Mouse (Mus musculus): Measurements from ENCODE around the gene Erc1. TPM values are rescaled to one million over a fixed set of nuclear protein-coding genes. Genes with fewer than 3 reads are reported as not detected.
"Not testable (repeated sequence)": the region's sequence is repeated elsewhere in the genome, so short reads cannot be mapped to it uniquely, and the experiment has no call there.

Gene Erc1
- polyA plus RNA-seq, 1 experiment from 2014 or later: 44.0 TPM

GRCm38 (mm10) chr6:119669746-119670145 is 178.2 kb downstream of the Erc1 start:
- H3K27ac ChIP-seq (ENCODE audit: low read depth, low read length): no peak overlapping the region
- no peak for ATAC-seq (ENCODE audit: low FRiP score)

GRCm38 (mm10) chr6:119662936-119663335 is 185.0 kb downstream of the Erc1 start:
- WGBS: 92% methylated on average over 2 of the region's 2 CpGs
- DNase-seq (ENCODE audit: low spot score): no peak
- no peak overlapping the region for H3K9ac ChIP-seq (ENCODE audit: low read depth, low read length)
- H3K36me3 ChIP-seq (ENCODE audit: control insufficient read depth, insufficient read depth, low read length): no peaks in the 10 kb centered on the region
- no peaks in the 10 kb centered on the region for H3K27me3 ChIP-seq (ENCODE audit: control insufficient read depth, insufficient read depth, low read length)
- H3K9me3 ChIP-seq (ENCODE audit: control insufficient read depth, low read length): no peaks in the 10 kb centered on the region
- ATAC-seq (ENCODE audit: low FRiP score): no peak
- H3K4me3 ChIP-seq (ENCODE audit: low read depth, low read length): no peak overlapping the region
- H3K4me1 ChIP-seq (replicated peaks; ENCODE audit: control insufficient read depth, insufficient read depth, low read length): no peaks in the 10 kb centered on the region
- no peak overlapping the region for H3K27ac ChIP-seq (ENCODE audit: low read depth, low read length)
- H3K4me2 ChIP-seq (replicated peaks; ENCODE audit: low read depth, low read length): no peak overlapping the region

More at GRCm38 (mm10) chr6:119669746-119670145, 178.2 kb downstream of the Erc1 start:
- 72% methylated on average over 3 of the region's 3 CpGs for WGBS
- H3K36me3 ChIP-seq (ENCODE audit: control insufficient read depth, insufficient read depth, low read length): no peaks in the 10 kb centered on the region
- H3K9ac ChIP-seq (ENCODE audit: low read depth, low read length): no peak overlapping the region
- H3K27me3 ChIP-seq (ENCODE audit: control insufficient read depth, insufficient read depth, low read length): no peaks in the 10 kb centered on the region
- no peak for DNase-seq (ENCODE audit: low spot score)
- no peak overlapping the region for H3K4me3 ChIP-seq (ENCODE audit: low read depth, low read length)
- H3K4me2 ChIP-seq (replicated peaks; ENCODE audit: low read depth, low read length): no peak overlapping the region
- H3K4me1 ChIP-seq (replicated peaks; ENCODE audit: control insufficient read depth, insufficient read depth, low read length): no peaks in the 10 kb centered on the region
- H3K9me3 ChIP-seq (ENCODE audit: control insufficient read depth, low read length): no peaks in the 10 kb centered on the region

GRCm38 (mm10) chr6:119661081-119661493 is 186.9 kb downstream of the Erc1 start:
- H3K9ac ChIP-seq (ENCODE audit: low read depth, low read length): no peak overlapping the region
- no peak for ATAC-seq (ENCODE audit: low FRiP score)
- H3K36me3 ChIP-seq (ENCODE audit: control insufficient read depth, insufficient read depth, low read length): no peaks in the 10 kb centered on the region
- no peaks in the 10 kb centered on the region for H3K4me1 ChIP-seq (replicated peaks; ENCODE audit: control insufficient read depth, insufficient read depth, low read length)
- H3K4me2 ChIP-seq (replicated peaks; ENCODE audit: low read depth, low read length): no peak overlapping the region
- H3K4me3 ChIP-seq (ENCODE audit: low read depth, low read length): no peak overlapping the region
- no peaks in the 10 kb centered on the region for H3K27me3 ChIP-seq (ENCODE audit: control insufficient read depth, insufficient read depth, low read length)
- H3K9me3 ChIP-seq (ENCODE audit: control insufficient read depth, low read length): no peaks in the 10 kb centered on the region
- no peak overlapping the region for H3K27ac ChIP-seq (ENCODE audit: low read depth, low read length)
- 73% methylated on average over 3 of the region's 3 CpGs for WGBS
- no peak for DNase-seq (ENCODE audit: low spot score)

- 96% methylated on average over 2 of the region's 2 CpGs for WGBS
Measured at GRCm38 (mm10) chr6:119658441-119658840, 189.5 kb downstream of the Erc1 start.

GRCm38 (mm10) chr6:119657418-119658178 is 190.4 kb downstream of the Erc1 start:
- 96% methylated on average over 7 of the region's 7 CpGs for WGBS
- no peak overlapping the region for H3K27ac ChIP-seq (ENCODE audit: low read depth, low read length)
- ATAC-seq (ENCODE audit: low FRiP score) (no peak), DNase-seq (ENCODE audit: low spot score) (no peak)
- H3K27me3 ChIP-seq (ENCODE audit: control insufficient read depth, insufficient read depth, low read length): no peaks in the 10 kb centered on the region
- no peaks in the 10 kb centered on the region for H3K4me1 ChIP-seq (replicated peaks; ENCODE audit: control insufficient read depth, insufficient read depth, low read length)
- H3K36me3 ChIP-seq (ENCODE audit: control insufficient read depth, insufficient read depth, low read length): no peaks in the 10 kb centered on the region
- H3K4me3 ChIP-seq (ENCODE audit: low read depth, low read length): no peak overlapping the region
- H3K4me2 ChIP-seq (replicated peaks; ENCODE audit: low read depth, low read length): no peak overlapping the region
- no peak overlapping the region for H3K9ac ChIP-seq (ENCODE audit: low read depth, low read length)
- no peaks in the 10 kb centered on the region for H3K9me3 ChIP-seq (ENCODE audit: control insufficient read depth, low read length)

More at GRCm38 (mm10) chr6:119658441-119658840, 189.5 kb downstream of the Erc1 start:
- no peak overlapping the region for H3K4me3 ChIP-seq (ENCODE audit: low read depth, low read length)
- H3K27ac ChIP-seq (ENCODE audit: low read depth, low read length): no peak overlapping the region
- no peaks in the 10 kb centered on the region for H3K9me3 ChIP-seq (ENCODE audit: control insufficient read depth, low read length)
- no peak for DNase-seq (ENCODE audit: low spot score)
- no peaks in the 10 kb centered on the region for H3K4me1 ChIP-seq (replicated peaks; ENCODE audit: control insufficient read depth, insufficient read depth, low read length)
- no peak overlapping the region for H3K4me2 ChIP-seq (replicated peaks; ENCODE audit: low read depth, low read length)
- no peak for ATAC-seq (ENCODE audit: low FRiP score)
- H3K36me3 ChIP-seq (ENCODE audit: control insufficient read depth, insufficient read depth, low read length): no peaks in the 10 kb centered on the region
- no peak overlapping the region for H3K9ac ChIP-seq (ENCODE audit: low read depth, low read length)
- H3K27me3 ChIP-seq (ENCODE audit: control insufficient read depth, insufficient read depth, low read length): no peaks in the 10 kb centered on the region

GRCm38 (mm10) chr6:119654777-119655176 is 193.2 kb downstream of the Erc1 start:
- H3K9me3 ChIP-seq (ENCODE audit: control insufficient read depth, low read length); H3K9ac ChIP-seq (ENCODE audit: low read depth, low read length); H3K27ac ChIP-seq (ENCODE audit: low read depth, low read length); H3K36me3 ChIP-seq (ENCODE audit: control insufficient read depth, insufficient read depth, low read length); H3K4me3 ChIP-seq (ENCODE audit: low read depth, low read length); H3K4me2 ChIP-seq (replicated peaks; ENCODE audit: low read depth, low read length); ATAC-seq (ENCODE audit: low FRiP score); H3K4me1 ChIP-seq (replicated peaks; ENCODE audit: control insufficient read depth, insufficient read depth, low read length); H3K27me3 ChIP-seq (ENCODE audit: control insufficient read depth, insufficient read depth, low read length); DNase-seq (ENCODE audit: low spot score): not testable (repeated sequence)
- WGBS: 94% methylated on average over 2 of the region's 2 CpGs

- no peaks in the 10 kb centered on the region for H3K9me3 ChIP-seq (ENCODE audit: control insufficient read depth, low read length)
- 71% methylated on average over 14 of the region's 14 CpGs for WGBS
- ATAC-seq (ENCODE audit: low FRiP score) (no peak), DNase-seq (ENCODE audit: low spot score) (no peak)
- no peaks in the 10 kb centered on the region for H3K27me3 ChIP-seq (ENCODE audit: control insufficient read depth, insufficient read depth, low read length)
- H3K9ac ChIP-seq (ENCODE audit: low read depth, low read length): no peak overlapping the region
- H3K27ac ChIP-seq (ENCODE audit: low read depth, low read length): no peak overlapping the region
- no peak overlapping the region for H3K4me2 ChIP-seq (replicated peaks; ENCODE audit: low read depth, low read length)
- no peaks in the 10 kb centered on the region for H3K4me1 ChIP-seq (replicated peaks; ENCODE audit: control insufficient read depth, insufficient read depth, low read length)
- H3K4me3 ChIP-seq (ENCODE audit: low read depth, low read length): no peak overlapping the region
- H3K36me3 ChIP-seq (ENCODE audit: control insufficient read depth, insufficient read depth, low read length): no peaks in the 10 kb centered on the region
Measured at GRCm38 (mm10) chr6:119643880-119644460, 204.0 kb downstream of the Erc1 start.

GRCm38 (mm10) chr6:119643178-119643728 is 204.7 kb downstream of the Erc1 start:
- DNase-seq (ENCODE audit: low spot score) (no peak), ATAC-seq (ENCODE audit: low FRiP score) (no peak)
- Histone ChIP-seq H3K9me3 (ENCODE audit: control insufficient read depth, low read length) (no peaks in the 10 kb centered on the region), H3K36me3 (ENCODE audit: control insufficient read depth, insufficient read depth, low read length) (no peaks in the 10 kb centered on the region), H3K4me1 (replicated peaks; ENCODE audit: control insufficient read depth, insufficient read depth, low read length) (no peaks in the 10 kb centered on the region), H3K4me3 (ENCODE audit: low read depth, low read length) (no peak overlapping the region), H3K27me3 (ENCODE audit: control insufficient read depth, insufficient read depth, low read length) (no peaks in the 10 kb centered on the region), H3K4me2 (replicated peaks; ENCODE audit: low read depth, low read length) (no peak overlapping the region), H3K27ac (ENCODE audit: low read depth, low read length) (no peak overlapping the region), H3K9ac (ENCODE audit: low read depth, low read length) (no peak overlapping the region)
- 96% methylated on average over 7 of the region's 7 CpGs for WGBS

- no peaks in the 10 kb centered on the region for H3K9me3 ChIP-seq (ENCODE audit: control insufficient read depth, low read length)
- no peaks in the 10 kb centered on the region for H3K36me3 ChIP-seq (ENCODE audit: control insufficient read depth, insufficient read depth, low read length)
- WGBS: 86% methylated on average over 2 of the region's 2 CpGs
- H3K27ac ChIP-seq (ENCODE audit: low read depth, low read length): no peak overlapping the region
- DNase-seq (ENCODE audit: low spot score) (no peak), ATAC-seq (ENCODE audit: low FRiP score) (no peak)
- H3K9ac ChIP-seq (ENCODE audit: low read depth, low read length): no peak overlapping the region
- no peak overlapping the region for H3K4me2 ChIP-seq (replicated peaks; ENCODE audit: low read depth, low read length)
- H3K4me1 ChIP-seq (replicated peaks; ENCODE audit: control insufficient read depth, insufficient read depth, low read length): no peaks in the 10 kb centered on the region
- H3K4me3 ChIP-seq (ENCODE audit: low read depth, low read length): no peak overlapping the region
- H3K27me3 ChIP-seq (ENCODE audit: control insufficient read depth, insufficient read depth, low read length): no peaks in the 10 kb centered on the region
Measured at GRCm38 (mm10) chr6:119642718-119643117, 205.2 kb downstream of the Erc1 start.
